Mouse (Mus musculus) gastrocnemius, postnatal 14 days (tissue): ENCODE measurements around the gene Gm49388. TPM values are rescaled to one million over a fixed set of nuclear protein-coding genes. Genes with fewer than 3 reads are reported as not detected.

Experiments
- DNase-seq: peaks from one replicate; pipeline ENCODE4 v3.0.0; 2021; ENCODE audit warnings: mixed read lengths
- intact Hi-C: fragments of 180-260 bp; cut with DNase I; formaldehyde crosslinking; loops from one replicate; pipeline ENCODE4 v1.15.1; 2025; ENCODE audit warnings: low total_unique reads
- total RNA-seq, 2 experiments: library from RNA; stranded (reverse); gene quantifications; 2 replicates each; pipeline ENCODE4 v1.2.3; 2021

The Gm49388 gene
- total RNA-seq, 2 experiments from 2014 or later = 0.88 to 1.8 TPM

- intact Hi-C loops = loop anchor here (5.0 kb wide), 1 partner anchor 139 kb away; no protein-coding TSS in a partner anchor
- DNase-seq = peak; percentile 4
Observed at GRCm38 (mm10) chr7:127798591-127798990, 13.2 kb downstream of the Gm49388 start.

GRCm38 (mm10) chr7:127799211-127799610, 13.8 kb downstream of the Gm49388 start:
- intact Hi-C loops = loop anchor here (5.0 kb wide), 1 partner anchor 138 kb away; no protein-coding TSS in a partner anchor
- no peak for DNase-seq

- no peak for DNase-seq
- intact Hi-C loops = loop anchor here (5.0 kb wide), 1 partner anchor 138 kb away; no protein-coding TSS in a partner anchor
Observed at GRCm38 (mm10) chr7:127799738-127800137, 14.3 kb downstream of the Gm49388 start.

- intact Hi-C loops = no loop called here
- peak; percentile 94 for DNase-seq
Observed at GRCm38 (mm10) chr7:127800435-127801009, 15.1 kb downstream of the Gm49388 start, which contains the start of gene Hsd3b7. Hsd3b7 (plus strand) TSS chr7:127800604.

- no peak for DNase-seq
- intact Hi-C loops = no loop called here
Observed at GRCm38 (mm10) chr7:127801010-127801621, 15.7 kb downstream of the Gm49388 start.

- intact Hi-C loops = no loop called here
- DNase-seq = no peak
Observed at GRCm38 (mm10) chr7:127802313-127802712, 16.9 kb downstream of the Gm49388 start.

GRCm38 (mm10) chr7:127808821-127809220, 23.4 kb downstream of the Gm49388 start:
- DNase-seq = no peak
- intact Hi-C loops = no loop called here

GRCm38 (mm10) chr7:127809846-127810245, 24.4 kb downstream of the Gm49388 start:
- intact Hi-C loops = no loop called here
- no peak for DNase-seq

GRCm38 (mm10) chr7:127810650-127811049, 25.2 kb downstream of the Gm49388 start:
- no peak for DNase-seq
- intact Hi-C loops = no loop called here

- intact Hi-C loops = no loop called here
- no peak for DNase-seq
Observed at GRCm38 (mm10) chr7:127811240-127811639, 25.8 kb downstream of the Gm49388 start.

GRCm38 (mm10) chr7:127812292-127812691, 26.9 kb downstream of the Gm49388 start:
- no peak for DNase-seq
- intact Hi-C loops = no loop called here

- no peak for DNase-seq
- intact Hi-C loops = no loop called here
Observed at GRCm38 (mm10) chr7:127813821-127814220, 28.4 kb downstream of the Gm49388 start.

- peak; percentile 82 for DNase-seq
- intact Hi-C loops = no loop called here
Observed at GRCm38 (mm10) chr7:127814241-127814921, 29.0 kb downstream of the Gm49388 start.

- no peak for DNase-seq
- intact Hi-C loops = no loop called here
Observed at GRCm38 (mm10) chr7:127815116-127815665, 29.8 kb downstream of the Gm49388 start.

- intact Hi-C loops = no loop called here
- peak; percentile 73 for DNase-seq
Observed at GRCm38 (mm10) chr7:127815954-127816821, 30.8 kb downstream of the Gm49388 start.

GRCm38 (mm10) chr7:127817053-127817452, 31.6 kb downstream of the Gm49388 start:
- intact Hi-C loops = no loop called here
- DNase-seq = no peak

- intact Hi-C loops = no loop called here
- DNase-seq = no peak
Observed at GRCm38 (mm10) chr7:127817776-127818175, 32.4 kb downstream of the Gm49388 start.

- intact Hi-C loops = no loop called here
- DNase-seq = no peak
Observed at GRCm38 (mm10) chr7:127820836-127821509, 35.6 kb downstream of the Gm49388 start.

- intact Hi-C loops = no loop called here
Observed at GRCm38 (mm10) chr7:127822494-127822893, 37.1 kb downstream of the Gm49388 start.

More at GRCm38 (mm10) chr7:127822494-127822893, 37.1 kb downstream of the Gm49388 start:
- DNase-seq = no peak
